Mouse (Mus musculus) thymus, adult 2 months (tissue): ENCODE measurements at regions not wholly inside any gene's neighbourhood (a gene's known extent, or its start where the extent isn't known, plus 50 kb on each side); places are given as distances from the start of the nearest gene placed in this dataset.

Experiments
- CTCF ChIP-seq: fragments of 200-500 bp; IDR thresholded peaks from 2 replicates; pipeline ENCODE4 v1.5.1; 2012; ENCODE audit warnings: mild to moderate bottlenecking, control low read depth, low read length, moderate library complexity, borderline replicate concordance; ENCODE audit not compliant: control insufficient read depth, poor library complexity, insufficient read depth; ENCODE audit errors: extremely low read depth
- POLR2A ChIP-seq: fragments of 200-500 bp; IDR thresholded peaks from 2 replicates; pipeline ENCODE4 v1.6.1; 2012; ENCODE audit warnings: mild to moderate bottlenecking, low read length, control low read depth, moderate library complexity; ENCODE audit not compliant: control insufficient read depth, poor library complexity, insufficient read depth; ENCODE audit errors: extremely low read depth

GRCm38 (mm10) chr7:39857301-39857700 lies 339.7 kb downstream of the Zfp619 start:
- TF ChIP-seq CTCF, result no peak
- TF ChIP-seq POLR2A, result no peak
